Mouse (Mus musculus) retina, embryonic 14.5 days (tissue): ENCODE results near the gene Gm4858.
A peak's percentile ranks its signal among the peaks of the same experiment; 100 is the strongest.
"Not testable (repeated sequence)": the region's sequence is repeated elsewhere in the genome, so short reads cannot be mapped to it uniquely, and the experiment has no call there.

ENCODE experiments used
- DNase-seq: peaks from one replicate; pipeline ENCODE4 v3.0.0-alpha.2; 2015; ENCODE audit warnings: low spot score

The Gm4858 gene

DNA sequence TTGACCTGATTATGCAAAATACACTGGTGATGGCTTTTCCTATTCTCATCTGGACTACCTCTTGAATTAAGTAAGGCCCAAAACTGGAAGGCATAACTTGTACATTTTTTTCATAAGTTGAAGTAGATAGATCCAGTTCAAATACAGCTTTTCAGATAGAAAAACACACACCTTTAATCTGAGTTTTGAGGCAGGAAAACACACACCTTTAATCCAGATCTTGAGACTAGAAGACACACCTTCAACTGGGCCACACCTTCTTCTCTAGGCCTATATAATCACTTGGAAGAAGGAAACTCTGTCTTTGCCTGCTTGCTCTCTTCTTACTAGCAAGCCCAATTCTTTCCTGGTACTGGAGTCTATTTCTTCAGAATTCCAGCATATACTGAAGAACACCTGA, at the start of gene Gm4858:
Gene Gm4858 (plus strand): TSS at position 301 of the 400 bp plus-strand sequence.
- DNase-seq, result not testable (repeated sequence)

DNA sequence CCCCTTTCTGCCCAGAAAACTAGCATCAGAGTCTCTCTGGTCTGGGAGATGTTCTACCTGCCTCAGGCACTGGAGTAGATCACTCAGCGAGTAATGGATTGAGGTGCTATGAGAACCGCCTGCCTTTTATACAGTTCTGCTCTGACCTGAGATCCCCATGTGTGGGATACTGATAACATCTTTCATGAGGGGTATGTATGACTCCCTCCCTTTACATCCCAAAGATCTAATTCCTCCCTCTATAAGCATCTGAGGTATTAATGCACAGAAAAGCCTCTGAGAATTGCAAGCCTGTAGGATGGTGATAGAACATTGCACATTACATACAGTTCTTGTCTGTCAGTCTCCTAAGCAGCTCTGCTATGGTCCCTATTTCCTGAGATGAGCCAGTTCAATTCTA, 49.7 kb upstream of the Gm4858 start, which contains the start of gene Lce1m:
Gene Lce1m (minus strand): TSS at position 101 of the 400 bp plus-strand sequence.
- DNase-seq, result no peak

DNA sequence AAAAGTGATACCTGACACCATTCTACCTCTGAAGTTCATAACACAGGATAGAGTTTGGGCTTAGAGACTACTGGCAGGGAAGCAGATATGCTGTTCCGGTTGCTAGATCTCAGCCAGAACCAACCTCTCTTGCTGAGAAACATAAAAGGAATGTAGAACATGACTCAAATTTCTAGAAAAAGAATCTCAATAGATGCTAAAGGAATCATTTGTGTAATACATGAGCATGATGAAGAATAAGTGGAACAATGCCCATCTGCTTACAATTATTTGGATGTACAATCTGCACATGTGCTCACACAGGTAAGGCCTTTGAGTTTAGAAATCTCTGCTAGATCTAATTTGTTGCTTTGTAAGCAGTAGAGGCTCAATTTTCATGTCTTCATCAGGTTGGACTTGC, 47.5 kb upstream of the Gm4858 start:
- DNase-seq, result no peak

DNA sequence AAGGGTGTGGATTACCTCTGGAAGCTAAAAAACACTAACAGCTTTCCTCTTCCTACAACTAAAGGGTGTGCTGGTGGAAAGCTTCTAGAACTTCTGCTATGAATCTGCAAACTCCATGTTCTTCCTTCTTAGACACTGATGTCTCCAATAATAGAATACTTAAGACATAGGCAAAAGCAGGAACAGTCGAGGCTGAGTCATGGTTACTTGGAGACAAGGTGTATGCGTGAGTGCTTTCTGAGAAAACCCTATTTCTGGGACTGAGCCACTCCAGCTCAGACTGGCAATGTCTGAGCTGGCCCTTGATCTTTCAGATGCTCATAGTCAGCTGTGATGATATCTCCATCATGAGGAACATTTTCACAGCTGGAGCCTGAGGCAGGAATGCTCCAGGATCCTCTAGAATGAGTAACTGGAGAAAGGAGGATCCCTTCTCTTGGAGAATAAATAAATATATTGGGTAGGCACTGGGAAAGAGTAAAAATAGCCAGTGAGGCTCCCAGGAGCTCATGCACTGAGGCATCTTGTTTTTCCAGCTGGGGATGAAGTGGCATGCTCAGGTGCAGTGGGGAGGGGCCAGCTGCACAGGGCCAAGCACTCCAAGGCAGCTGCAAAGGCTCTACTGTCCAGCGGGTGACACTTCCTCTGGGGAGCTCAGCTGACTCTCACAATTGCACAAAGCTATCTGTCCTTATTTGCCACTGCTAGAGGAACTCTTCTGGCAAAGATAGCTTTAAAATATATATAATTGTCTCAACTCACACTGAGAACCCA, 45.0 kb upstream of the Gm4858 start:
- DNase-seq, result no peak

DNA sequence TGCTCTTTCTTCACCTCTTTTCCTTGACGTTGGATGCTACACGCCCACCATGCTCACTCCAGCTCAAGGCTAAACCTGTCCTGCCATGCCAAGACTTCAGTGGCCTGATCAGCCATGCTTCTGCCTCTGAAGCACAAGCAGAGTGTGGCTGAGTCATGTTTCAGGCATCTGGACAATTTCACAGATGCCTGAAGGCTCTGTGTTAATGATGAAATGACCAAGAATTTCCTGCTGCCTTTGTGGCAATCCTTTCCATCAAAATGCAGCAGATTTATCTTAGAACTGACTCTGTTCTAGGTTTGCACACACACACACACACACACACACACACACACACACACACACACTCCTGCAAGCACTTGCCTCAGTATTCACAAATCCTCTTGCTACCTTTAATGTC, 43.1 kb upstream of the Gm4858 start:
- DNase-seq, result no peak

DNA sequence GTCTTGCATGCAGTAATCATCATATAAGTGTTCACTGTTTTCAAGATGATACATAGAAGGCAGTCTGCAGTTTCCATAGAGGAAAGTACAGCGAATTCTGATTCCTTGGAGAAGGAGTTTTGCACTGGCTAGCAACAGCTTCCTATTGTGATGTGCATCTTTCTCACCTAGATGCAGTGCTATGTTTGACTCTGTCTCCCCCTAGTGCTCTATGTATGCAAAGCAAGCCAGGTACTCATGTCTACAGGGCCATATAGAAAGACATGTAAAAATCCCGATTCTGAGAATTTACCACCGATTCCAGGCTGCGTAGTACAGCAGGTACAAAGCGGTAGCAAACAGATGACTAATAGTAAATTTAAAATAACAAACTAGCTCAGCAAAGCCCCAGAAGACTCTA, 37.2 kb upstream of the Gm4858 start:
- peak; percentile 86 for DNase-seq

DNA sequence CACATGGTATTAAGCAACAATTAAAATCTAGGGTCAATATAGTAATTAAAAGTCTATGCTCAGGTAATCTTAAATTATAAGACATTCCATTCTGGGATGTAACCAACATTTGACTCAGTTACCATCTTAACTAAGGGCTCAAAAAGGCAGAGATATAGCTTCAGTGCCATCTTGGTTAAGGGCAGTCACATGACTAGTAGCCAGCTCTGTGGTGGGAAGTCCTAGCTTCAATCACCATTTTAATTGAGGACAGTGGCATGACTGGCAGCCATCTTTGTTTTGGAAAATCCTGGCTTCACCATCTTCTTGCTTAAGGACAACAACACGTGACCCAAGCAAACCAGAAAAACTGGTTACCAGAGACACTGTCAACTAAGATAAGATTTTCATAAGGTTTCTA, 18.4 kb upstream of the Gm4858 start:
- DNase-seq, result no peak

DNA sequence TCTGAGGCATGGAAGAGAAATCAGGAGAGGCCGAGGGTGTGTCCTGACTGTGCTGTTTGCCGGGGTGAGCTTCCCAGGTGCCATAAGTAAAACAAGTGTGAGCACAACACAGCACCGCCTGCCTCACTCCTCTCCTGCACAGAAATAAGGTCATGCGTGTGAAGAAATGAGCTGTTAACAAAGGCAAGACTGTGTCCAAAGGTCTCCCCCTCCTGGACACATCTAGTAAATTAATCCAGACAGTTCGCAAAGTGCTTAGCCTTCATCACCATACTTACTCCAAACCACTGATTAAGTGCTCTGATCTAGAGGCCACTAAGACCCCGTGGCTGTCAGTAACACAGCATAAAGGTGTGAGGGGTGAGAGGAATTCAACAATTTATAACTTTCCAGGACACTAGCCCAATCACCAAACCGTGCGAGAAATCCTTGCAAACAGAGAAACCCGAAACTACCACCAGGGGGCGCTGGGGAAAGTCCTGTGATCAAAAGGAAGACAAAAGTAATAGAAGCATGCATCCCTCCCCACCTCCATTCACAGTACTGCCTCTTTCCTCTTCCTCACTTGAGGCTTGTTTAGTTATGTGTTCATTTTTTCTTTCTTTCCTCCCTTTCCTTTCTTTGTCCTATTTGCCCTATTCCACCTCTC, 15.7 kb upstream of the Gm4858 start:
- peak; percentile 37 for DNase-seq

DNA sequence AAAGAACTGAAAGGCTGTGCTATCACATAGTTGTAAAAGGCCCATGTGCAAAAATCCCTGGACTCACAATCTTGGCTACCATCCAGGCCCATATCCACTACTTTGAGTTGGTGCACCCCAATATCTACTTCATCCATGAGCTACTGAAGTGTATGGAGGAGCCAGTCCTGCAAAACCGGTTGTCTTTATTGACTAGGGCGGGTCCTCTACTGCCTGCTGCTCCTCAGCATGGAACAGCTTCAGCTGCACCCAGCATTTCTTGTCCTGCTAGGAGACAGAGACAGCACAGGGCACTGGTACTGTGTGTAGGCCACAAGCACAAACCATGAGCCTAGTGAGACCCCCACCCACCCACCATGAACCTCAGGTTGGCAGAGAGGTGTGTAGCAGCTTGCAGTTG, 18.0 kb downstream of the Gm4858 start:
- DNase-seq, result no peak

DNA sequence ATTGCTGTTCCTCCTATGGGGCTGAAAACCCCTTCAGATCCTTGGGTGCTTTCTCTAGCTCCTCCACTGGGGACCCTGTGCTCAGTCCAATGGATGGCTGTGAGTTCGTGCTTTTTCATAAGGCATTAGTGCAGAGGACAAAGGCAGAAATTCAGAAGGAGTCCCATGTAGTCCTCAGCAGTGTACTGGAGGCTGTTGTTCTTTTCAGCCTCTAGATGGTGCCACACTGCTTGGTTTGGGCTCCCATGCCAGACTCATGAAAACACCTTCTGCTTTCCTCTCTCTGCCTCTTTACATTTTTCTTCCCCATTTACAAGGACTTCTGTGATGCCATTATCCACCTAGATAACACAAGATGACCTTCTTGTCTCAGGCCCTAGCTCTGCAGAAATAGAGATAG, 25.0 kb downstream of the Gm4858 start:
- peak; percentile 17 for DNase-seq

DNA sequence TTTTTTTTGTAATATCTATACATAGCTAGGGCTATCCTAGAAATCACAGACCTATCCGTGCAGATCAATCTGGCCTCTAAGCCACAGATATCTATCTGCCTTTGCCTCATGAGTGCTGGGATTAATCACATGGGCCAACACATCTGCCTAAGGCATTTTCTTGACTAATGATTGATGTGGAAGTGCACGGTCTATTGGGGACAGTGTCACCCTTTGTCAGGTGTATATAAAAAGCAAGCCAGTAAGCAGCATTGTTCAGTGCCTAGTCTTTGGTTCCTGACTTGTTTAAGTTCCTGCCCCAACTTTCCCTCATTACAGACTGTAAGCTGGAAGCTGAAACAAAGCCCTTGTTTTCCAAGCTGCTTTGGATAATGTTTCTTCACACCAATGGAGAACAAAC, 27.8 kb downstream of the Gm4858 start:
- no peak for DNase-seq

DNA sequence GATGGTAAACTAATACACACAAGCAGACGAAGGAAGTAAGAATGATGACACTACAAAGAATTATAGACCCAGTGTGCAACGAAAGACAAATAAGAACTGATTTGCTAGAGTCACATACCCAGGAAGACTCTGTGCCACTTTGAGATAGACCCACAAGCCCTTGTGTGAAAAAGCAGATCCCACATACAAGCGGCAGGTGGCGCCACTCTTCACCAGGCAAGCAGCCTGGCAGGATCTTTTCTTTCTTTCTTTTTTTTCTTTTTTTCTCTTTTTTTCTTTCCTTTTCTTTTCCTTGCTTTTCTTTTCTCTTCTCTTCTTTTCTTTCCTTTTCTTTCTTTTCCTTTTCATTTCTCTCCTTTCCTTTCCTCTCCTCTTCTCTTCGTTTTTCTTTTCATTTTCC, 43.0 kb downstream of the Gm4858 start:
- DNase-seq, result peak; percentile 12

DNA sequence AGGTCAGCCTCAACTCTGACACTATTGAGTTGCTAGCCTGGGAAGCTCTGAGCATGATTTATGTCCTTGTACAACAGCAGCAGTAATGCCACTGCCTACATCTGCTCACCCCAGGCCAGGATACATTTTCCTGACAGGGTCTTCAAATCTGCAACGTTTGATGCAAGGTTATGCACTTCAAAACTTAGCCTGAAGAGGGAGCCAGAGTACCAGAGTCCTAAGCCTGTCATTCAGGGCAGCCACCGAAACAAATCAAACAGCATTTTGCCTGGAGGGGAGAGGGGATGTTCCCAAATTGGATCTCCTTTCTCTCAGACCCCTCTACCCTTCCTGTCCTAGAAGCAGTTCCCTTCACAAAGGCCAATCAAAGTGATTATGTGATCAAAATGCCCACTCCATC, 45.9 kb downstream of the Gm4858 start:
- DNase-seq, result peak; percentile 76

DNA sequence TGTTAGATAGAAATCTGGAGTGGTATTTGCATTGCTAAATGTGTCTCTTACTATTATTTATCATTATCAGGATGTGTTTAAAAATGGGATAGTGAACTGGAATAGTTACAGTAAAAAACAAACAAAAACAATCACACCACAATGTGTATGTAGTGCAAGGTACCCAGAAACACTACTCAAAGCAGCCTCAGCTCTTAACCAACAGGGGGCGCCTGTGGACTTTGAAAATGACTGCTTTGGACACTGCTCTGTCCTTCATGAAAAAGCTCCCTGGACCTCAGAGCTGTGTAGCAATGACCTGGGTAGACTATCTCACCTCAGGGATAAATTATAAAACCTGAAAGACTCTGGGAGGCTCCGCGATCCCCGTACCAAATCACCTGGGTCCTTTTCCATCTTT, 50.5 kb downstream of the Gm4858 start:
- DNase-seq, result no peak
